Mouse (Mus musculus) stomach, postnatal 0 days (tissue): ENCODE data around the gene Qprt.

Experiments
- CTCF ChIP-seq: IDR thresholded peaks from 2 replicates; pipeline ENCODE4 v1.5.1; 2016; ENCODE audit warnings: antibody characterized with exemption, low read depth, mild to moderate bottlenecking, moderate library complexity
- EP300 ChIP-seq: optimal IDR thresholded peaks from 2 replicates; pipeline ENCODE3; 2016; ENCODE audit warnings: antibody characterized with exemption

GRCm38 (mm10) chr7:127093914-127094313 is 28.1 kb downstream of the Qprt start:
- TF ChIP-seq CTCF = no peak
- TF ChIP-seq EP300 = no peak
